Mouse (Mus musculus) thymus, adult 2 months (tissue): Measurements from ENCODE around the gene Ispd. TPM values are rescaled to one million over a fixed set of nuclear protein-coding genes. Genes with fewer than 3 reads are reported as not detected.

ENCODE experiments used
- DNase-seq: peaks from one replicate; pipeline ENCODE4 v3.0.0; 2021
- H3K27ac ChIP-seq: fragments of 200-500 bp; 2 replicates; pipeline ENCODE4 v1.5.1; 2012; ENCODE audit warnings: low read length, control low read depth; ENCODE audit not compliant: control insufficient read depth, insufficient read depth
- H3K27me3 ChIP-seq: fragments of 200-500 bp; 2 replicates; pipeline ENCODE4 v1.6.1; 2012; ENCODE audit warnings: mild to moderate bottlenecking, low read length, moderate library complexity, mixed read lengths; ENCODE audit not compliant: control insufficient read depth, insufficient read depth
- H3K36me3 ChIP-seq: fragments of 200-500 bp; 2 replicates; pipeline ENCODE4 v1.6.1; 2012; ENCODE audit warnings: mild to moderate bottlenecking, low read length, moderate library complexity; ENCODE audit not compliant: control insufficient read depth, insufficient read depth
- H3K4me1 ChIP-seq: fragments of 200-500 bp; replicated peaks from 2 replicates; pipeline ENCODE4 v1.6.1; 2012; ENCODE audit warnings: low read length; ENCODE audit not compliant: control insufficient read depth, insufficient read depth
- H3K4me3 ChIP-seq: fragments of 200-500 bp; 2 replicates; pipeline ENCODE4 v1.5.1; 2012; ENCODE audit warnings: mild to moderate bottlenecking, low read length, control low read depth, moderate library complexity; ENCODE audit not compliant: control insufficient read depth, insufficient read depth
- CTCF ChIP-seq: fragments of 200-500 bp; IDR thresholded peaks from 2 replicates; pipeline ENCODE4 v1.5.1; 2012; ENCODE audit warnings: mild to moderate bottlenecking, control low read depth, low read length, moderate library complexity, borderline replicate concordance; ENCODE audit not compliant: control insufficient read depth, poor library complexity, insufficient read depth; ENCODE audit errors: extremely low read depth
- POLR2A ChIP-seq: fragments of 200-500 bp; IDR thresholded peaks from 2 replicates; pipeline ENCODE4 v1.6.1; 2012; ENCODE audit warnings: mild to moderate bottlenecking, low read length, control low read depth, moderate library complexity; ENCODE audit not compliant: control insufficient read depth, poor library complexity, insufficient read depth; ENCODE audit errors: extremely low read depth
- WGBS: fragments of 180-500 bp; shearing (Covaris S2); methylation state at CpG from one replicate; pipeline ENCODE4 v1.1.7; 2018; 5-methylcytosine and 5-hydroxymethylcytosine counted together
- polyA plus RNA-seq: library from polyadenylated mRNA; depleted of rRNA; stranded (reverse); fragments of >200 nt; gene quantifications from 2 replicates; pipeline ENCODE4 v1.2.3, GENCODE M21; 2012

Gene Ispd
- polyA plus RNA-seq, 1 experiment = 0.53 TPM

DNA sequence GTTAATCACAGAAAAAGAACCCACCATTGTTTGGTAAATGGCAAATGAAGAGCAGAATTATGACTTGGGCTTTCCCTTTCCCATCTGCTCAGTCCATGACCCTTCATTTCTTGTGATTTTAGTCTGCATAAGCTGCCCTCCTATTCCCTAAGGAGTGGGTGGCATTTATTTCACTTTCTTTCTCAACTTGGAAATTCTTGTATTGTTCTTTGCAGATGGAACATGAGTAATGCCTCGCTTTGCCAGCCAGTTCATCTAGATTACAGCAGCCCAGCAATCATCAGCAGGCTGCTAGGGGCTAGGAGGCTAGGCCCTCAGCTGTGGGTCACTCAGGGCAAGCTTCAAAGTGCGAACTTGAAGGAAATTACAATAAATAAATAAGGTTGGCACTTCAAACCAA lies 76.5 kb downstream of the Ispd start:
- WGBS = 91% methylated on average over 2 of the region's 2 CpGs
- TF ChIP-seq CTCF (no peak), POLR2A (no peak)
- no peak for DNase-seq
- Histone ChIP-seq H3K4me3 (no peak overlapping the region), H3K36me3 (no peaks in the 10 kb centered on the region), H3K4me1 (no peaks in the 10 kb centered on the region), H3K27me3 (no peaks in the 10 kb centered on the region), H3K27ac (no peak overlapping the region)

DNA sequence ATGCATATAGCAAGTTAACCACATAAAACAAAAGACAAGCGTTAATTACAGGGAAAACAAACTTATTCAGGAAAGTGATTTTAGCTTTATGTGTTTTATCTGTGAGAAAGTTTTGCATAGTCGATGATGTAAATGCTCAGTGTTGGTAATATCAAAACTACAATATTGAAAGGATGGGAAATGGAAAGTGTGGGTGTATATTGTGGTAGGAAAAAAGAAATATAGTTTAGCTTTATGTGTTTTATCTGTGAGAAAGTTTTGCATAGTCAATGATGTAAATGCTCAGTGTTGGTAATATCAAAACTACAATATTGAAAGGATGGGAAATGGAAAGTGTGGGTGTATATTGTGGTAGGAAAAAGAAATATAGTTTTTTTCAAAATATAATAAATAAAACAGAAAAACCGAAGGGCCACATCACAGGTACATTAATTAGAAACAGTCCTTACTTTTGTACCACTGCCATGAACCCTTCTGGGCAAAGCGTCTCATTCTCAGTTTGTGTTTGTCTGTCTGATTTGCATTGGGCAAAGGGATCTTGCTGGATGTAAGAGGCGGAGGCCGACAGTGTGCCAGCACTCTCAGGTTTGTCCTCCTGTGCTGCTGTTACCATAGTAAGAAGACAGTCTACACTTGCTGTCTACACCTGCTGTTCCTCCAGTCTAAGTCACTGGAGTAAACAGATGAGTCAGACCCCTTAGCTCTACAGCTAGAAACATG lies 87.2 kb downstream of the Ispd start:
- no peak for DNase-seq
- H3K27ac ChIP-seq = no peak overlapping the region
- H3K4me1 ChIP-seq = no peaks in the 10 kb centered on the region
- H3K27me3 ChIP-seq = no peaks in the 10 kb centered on the region
- no peak overlapping the region for H3K4me3 ChIP-seq
- TF ChIP-seq CTCF = no peak
- TF ChIP-seq POLR2A = no peak
- WGBS = 90% methylated on average over 6 of the region's 6 CpGs
- H3K36me3 ChIP-seq = no peaks in the 10 kb centered on the region

DNA sequence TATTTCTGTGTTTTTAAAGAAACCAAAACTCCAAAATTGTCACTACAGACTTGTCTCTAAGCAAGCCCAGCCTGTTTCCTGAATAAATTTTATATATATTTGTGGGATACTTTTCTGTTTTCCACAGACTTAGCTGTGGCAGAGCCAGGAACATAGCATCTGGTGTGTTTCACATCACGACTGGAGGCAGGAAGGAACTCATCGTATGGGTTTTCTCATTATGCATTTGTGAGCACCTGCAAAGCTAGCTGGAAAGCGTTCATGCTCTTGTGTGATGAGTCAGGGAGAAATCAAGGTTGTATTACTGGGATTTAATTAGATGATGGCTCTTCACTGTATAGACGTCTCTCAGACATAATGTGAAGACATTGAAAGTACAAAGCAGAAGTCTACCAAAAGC lies 90.2 kb downstream of the Ispd start:
- no peaks in the 10 kb centered on the region for H3K36me3 ChIP-seq
- H3K27ac ChIP-seq = no peak overlapping the region
- no peaks in the 10 kb centered on the region for H3K27me3 ChIP-seq
- H3K4me1 ChIP-seq = no peaks in the 10 kb centered on the region
- no peak for TF ChIP-seq CTCF
- TF ChIP-seq POLR2A = no peak
- WGBS = 92% methylated on average over 4 of the region's 4 CpGs
- no peak overlapping the region for H3K4me3 ChIP-seq
- no peak for DNase-seq

DNA sequence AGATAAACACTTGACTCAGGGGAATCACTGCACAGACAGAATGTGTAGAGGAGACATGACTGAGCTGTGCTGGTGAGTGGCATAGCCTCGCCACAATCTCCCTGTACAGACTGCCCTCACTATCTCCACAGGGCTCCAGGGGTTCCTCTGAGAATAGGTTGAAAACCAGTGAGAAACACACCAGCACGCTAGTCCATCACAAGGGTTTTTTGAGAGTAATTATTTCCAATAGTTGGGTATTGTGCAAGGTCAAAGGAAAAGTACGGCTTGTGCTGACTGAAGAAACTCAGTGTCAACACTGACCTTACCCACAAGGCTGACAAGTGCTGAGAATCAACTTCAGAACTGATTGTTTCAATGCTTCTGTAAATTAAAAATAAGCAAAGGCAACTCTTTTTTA lies 92.9 kb downstream of the Ispd start:
- Histone ChIP-seq H3K27me3 (no peaks in the 10 kb centered on the region), H3K27ac (no peak overlapping the region), H3K36me3 (no peaks in the 10 kb centered on the region), H3K4me1 (no peaks in the 10 kb centered on the region), H3K4me3 (no peak overlapping the region)
- 95% methylated on average over 3 of the region's 3 CpGs for WGBS
- TF ChIP-seq CTCF (no peak), POLR2A (no peak)
- no peak for DNase-seq

DNA sequence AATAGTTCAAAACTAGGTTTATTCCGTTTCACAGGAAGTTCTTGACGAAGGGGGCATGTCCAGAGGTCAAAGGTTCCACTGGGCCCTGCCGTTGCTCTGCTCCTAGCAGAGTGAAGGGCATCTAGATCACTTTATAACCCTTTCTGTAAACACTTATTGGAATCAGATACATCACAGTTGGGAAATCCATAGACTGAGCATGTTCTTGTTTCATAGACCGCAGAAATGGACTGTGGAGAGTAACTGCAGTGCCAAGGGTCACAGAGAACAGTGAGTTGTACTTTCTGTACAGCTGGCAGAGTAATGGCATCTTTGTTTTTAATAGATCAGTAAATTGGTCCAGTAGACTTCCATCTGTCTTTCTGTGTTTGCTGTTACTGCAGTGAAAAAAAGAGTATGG lies 94.0 kb downstream of the Ispd start:
- WGBS = 95% methylated on average over 4 of the region's 4 CpGs
- Histone ChIP-seq H3K4me3 (no peak overlapping the region), H3K27me3 (no peaks in the 10 kb centered on the region), H3K36me3 (no peaks in the 10 kb centered on the region), H3K27ac (no peak overlapping the region), H3K4me1 (no peaks in the 10 kb centered on the region)
- TF ChIP-seq CTCF = no peak
- TF ChIP-seq POLR2A = no peak
- no peak for DNase-seq

DNA sequence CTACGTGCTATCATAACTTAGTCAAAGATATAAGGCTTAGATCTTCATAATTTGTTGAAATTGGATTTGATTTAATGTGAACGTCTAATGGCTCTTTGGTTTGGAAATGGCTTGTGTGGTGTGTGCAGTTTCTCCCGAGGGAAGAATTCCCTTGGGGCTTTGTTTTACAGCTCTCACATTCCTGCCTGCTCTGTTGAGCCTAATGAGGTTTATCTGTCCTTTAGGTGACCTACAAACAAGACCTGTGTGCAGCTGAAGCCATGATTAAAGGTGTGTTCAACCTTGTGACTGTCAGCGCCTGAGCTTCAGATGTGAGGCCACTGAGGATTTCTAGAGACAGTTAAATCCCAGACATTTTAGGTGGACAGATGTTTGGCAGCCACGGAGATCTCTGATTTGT lies 95.2 kb downstream of the Ispd start:
- no peak for DNase-seq
- Histone ChIP-seq H3K4me1 (no peaks in the 10 kb centered on the region), H3K4me3 (no peak overlapping the region), H3K27me3 (no peaks in the 10 kb centered on the region), H3K36me3 (no peaks in the 10 kb centered on the region), H3K27ac (no peak overlapping the region)
- TF ChIP-seq POLR2A (no peak), CTCF (no peak)
- 90% methylated on average over 5 of the region's 5 CpGs for WGBS

DNA sequence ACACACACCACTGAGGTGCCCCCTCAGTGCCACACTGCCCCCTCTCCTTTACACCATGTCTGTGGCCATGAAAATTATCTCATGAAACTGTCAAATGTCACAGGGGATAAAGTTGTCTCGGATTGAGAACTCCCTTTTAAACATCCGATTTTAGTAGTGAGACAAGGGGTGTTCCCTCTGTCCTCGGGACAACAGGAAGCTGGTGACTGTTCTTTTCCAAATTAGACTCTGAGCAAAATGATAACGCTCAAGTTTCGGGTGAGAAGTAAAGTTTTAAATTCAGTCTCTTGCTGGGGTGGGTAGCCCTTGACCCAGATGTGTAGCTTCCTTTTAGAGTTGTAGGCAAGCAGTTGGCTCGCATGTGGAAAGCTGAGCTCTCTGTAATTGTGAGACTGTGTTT lies 96.3 kb downstream of the Ispd start:
- DNase-seq = no peak
- Histone ChIP-seq H3K4me3 (no peak overlapping the region), H3K27ac (no peak overlapping the region), H3K36me3 (no peaks in the 10 kb centered on the region), H3K27me3 (no peaks in the 10 kb centered on the region), H3K4me1 (no peaks in the 10 kb centered on the region)
- TF ChIP-seq POLR2A (no peak), CTCF (no peak)
- 88% methylated on average over 6 of the region's 6 CpGs for WGBS

DNA sequence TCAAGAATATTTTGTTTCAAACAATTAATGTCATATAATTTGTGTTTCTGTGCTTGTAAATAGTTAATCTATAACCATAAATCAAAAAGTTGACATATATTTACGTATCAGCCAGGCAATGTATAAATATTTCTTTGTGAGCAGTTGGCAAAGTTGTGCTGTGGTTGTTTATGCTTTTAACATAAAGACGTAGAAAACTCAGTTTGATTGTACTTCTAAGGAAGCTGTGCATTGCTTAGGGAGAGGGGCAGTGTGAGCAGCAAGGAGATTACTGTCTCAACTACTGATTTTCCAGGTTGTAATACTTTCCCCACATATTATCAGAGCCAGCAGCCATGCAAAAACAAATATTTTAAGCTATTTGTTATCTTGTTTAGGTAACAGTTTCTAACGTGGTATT lies 96.7 kb downstream of the Ispd start:
- WGBS = 92% methylated on average over 3 of the region's 3 CpGs
- no peak for TF ChIP-seq POLR2A
- TF ChIP-seq CTCF = no peak
- no peak for DNase-seq
- no peaks in the 10 kb centered on the region for H3K36me3 ChIP-seq
- H3K27me3 ChIP-seq = no peaks in the 10 kb centered on the region
- H3K4me1 ChIP-seq = no peaks in the 10 kb centered on the region
- no peak overlapping the region for H3K4me3 ChIP-seq
- H3K27ac ChIP-seq = no peak overlapping the region
